Mouse (Mus musculus) heart, adult 2 months (tissue): Measurements from ENCODE around the gene Nthl1. TPM values are rescaled to one million over a fixed set of nuclear protein-coding genes. Genes with fewer than 3 reads are reported as not detected.
"Not testable (repeated sequence)": the region's sequence is repeated elsewhere in the genome, so short reads cannot be mapped to it uniquely, and the experiment has no call there.

Experiments
- DNase-seq, 2 experiments: peaks; one replicate each; pipeline ENCODE4 v3.0.0; 2021
- H3K27ac ChIP-seq: fragments of 200-600 bp; 2 replicates; pipeline ENCODE4 v1.8.1; 2022
- H3K27me3 ChIP-seq: fragments of 200-500 bp; 2 replicates; pipeline ENCODE4 v1.6.1; 2012; ENCODE audit warnings: mild to moderate bottlenecking, low read length, inconsistent platforms, mixed read lengths; ENCODE audit not compliant: control insufficient read depth, insufficient read depth
- H3K36me3 ChIP-seq: fragments of 200-500 bp; 2 replicates; pipeline ENCODE4 v1.6.1; 2012; ENCODE audit warnings: low read length, inconsistent platforms; ENCODE audit not compliant: control insufficient read depth, insufficient read depth
- H3K4me1 ChIP-seq: fragments of 200-500 bp; 2 replicates; pipeline ENCODE4 v1.6.1; 2011; ENCODE audit warnings: low read length; ENCODE audit not compliant: control insufficient read depth, insufficient read depth
- H3K4me3 ChIP-seq: fragments of 200-600 bp; 2 replicates; pipeline ENCODE4 v1.8.1; 2022
- H3K79me2 ChIP-seq: fragments of 200-500 bp; replicated peaks from 2 replicates; pipeline ENCODE4 v1.6.1; 2012; ENCODE audit warnings: mild to moderate bottlenecking, inconsistent platforms, low read length, moderate library complexity, mixed read lengths; ENCODE audit not compliant: control insufficient read depth, insufficient read depth
- H3K9ac ChIP-seq: fragments of 200-500 bp; 2 replicates; pipeline ENCODE4 v1.6.1; 2012; ENCODE audit warnings: low read depth, mild to moderate bottlenecking, control low read depth, inconsistent platforms, low read length, mixed read lengths
- CTCF ChIP-seq: fragments of 200-600 bp; IDR thresholded peaks from 2 replicates; pipeline ENCODE4 v1.8.1; 2022; ENCODE audit warnings: antibody characterized with exemption, mild to moderate bottlenecking, moderate library complexity
- EP300 ChIP-seq: fragments of 200-500 bp; IDR thresholded peaks from 2 replicates; pipeline ENCODE4 v1.6.1; 2011; ENCODE audit warnings: low read depth, low read length, control low read depth; ENCODE audit not compliant: insufficient read depth
- POLR2A ChIP-seq: fragments of 200-500 bp; IDR thresholded peaks from 2 replicates; pipeline ENCODE4 v1.6.1; 2011; ENCODE audit warnings: mild to moderate bottlenecking, low read depth, low read length, control low read depth; ENCODE audit not compliant: insufficient read depth
- WGBS: fragments of 180-500 bp; shearing (Covaris S2); methylation state at CpG from one replicate; pipeline ENCODE4 v1.1.7; 2018; 5-methylcytosine and 5-hydroxymethylcytosine counted together
- intact Hi-C: fragments of 180-260 bp; cut with DNase I; formaldehyde crosslinking; loops from one replicate; pipeline ENCODE4 v1.15.1; 2025
- polyA plus RNA-seq: library from polyadenylated mRNA; depleted of rRNA; stranded (reverse); fragments of >200 nt; gene quantifications from 2 replicates; pipeline ENCODE4 v1.2.3, GENCODE M21; 2012
- total RNA-seq, 2 experiments: library from RNA; stranded (reverse); gene quantifications; 2 replicates each; pipeline ENCODE4 v1.2.3; 2021

The Nthl1 gene
- total and polyA plus RNA-seq, 3 experiments = 2.9 to 7.0 (median 3.4) TPM

DNA sequence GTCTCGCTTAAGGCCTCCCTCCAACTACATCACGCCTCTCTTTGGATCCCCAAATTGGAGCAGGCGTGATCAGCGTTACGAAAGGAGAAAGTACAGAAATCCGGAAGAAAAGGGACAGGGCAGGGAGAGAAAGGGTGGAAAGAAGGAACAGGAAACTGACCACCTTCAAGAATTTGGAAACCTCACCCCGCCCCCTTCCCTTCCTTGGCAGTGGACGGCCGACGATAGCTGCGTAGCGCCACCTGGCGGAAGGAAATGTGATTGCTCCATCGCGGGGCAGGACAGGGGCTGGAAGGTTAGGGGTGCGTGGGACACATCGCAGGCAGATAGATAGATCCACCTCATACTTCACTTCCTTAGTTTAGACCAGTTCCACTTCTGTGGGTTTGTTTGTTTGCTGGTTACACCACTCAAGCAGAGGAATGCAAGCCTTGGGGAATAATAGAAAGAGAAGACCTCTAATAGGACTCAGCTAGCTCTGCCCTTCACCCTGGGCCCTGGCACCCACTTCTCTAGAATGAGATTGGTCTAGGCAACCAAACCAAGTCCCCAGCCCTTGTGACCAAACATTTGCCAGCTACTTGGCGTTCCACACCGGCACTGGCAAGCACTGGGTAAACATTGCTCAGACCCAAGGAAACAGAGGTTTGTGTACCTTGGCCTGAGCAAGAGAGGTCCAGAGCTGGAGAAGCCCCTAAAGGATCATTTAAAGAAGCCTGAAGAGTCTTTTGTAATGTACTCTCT is 21.7 kb downstream of the Nthl1 start:
- Histone ChIP-seq H3K27ac (peak overlapping the region; percentile 45), H3K9ac (peak overlapping the region; percentile 19; the same call in 1 of the 2 replicates), H3K4me3 (peak overlapping the region; percentile 33; the same call in 1 of the 2 replicates), H3K79me2 (peaks cover 3% of the 10 kb centered on the region; the same call in 1 of the 2 replicates), H3K4me1 (peaks cover 8% of the 10 kb centered on the region), H3K36me3 (no peaks in the 10 kb centered on the region), H3K27me3 (peaks cover 15% of the 10 kb centered on the region)
- 5% methylated on average over 19 of the region's 19 CpGs for WGBS
- peak; percentile 79 to 84 for DNase-seq
- intact Hi-C loops = loop anchor here (2.0 to 5.0 kb wide), 3 partner anchors 57 to 127 kb away; partner anchors contain the start of gene Traf7
- no peak for TF ChIP-seq POLR2A
- TF ChIP-seq EP300 = peak; percentile 91
- peak; percentile 96 for TF ChIP-seq CTCF

DNA sequence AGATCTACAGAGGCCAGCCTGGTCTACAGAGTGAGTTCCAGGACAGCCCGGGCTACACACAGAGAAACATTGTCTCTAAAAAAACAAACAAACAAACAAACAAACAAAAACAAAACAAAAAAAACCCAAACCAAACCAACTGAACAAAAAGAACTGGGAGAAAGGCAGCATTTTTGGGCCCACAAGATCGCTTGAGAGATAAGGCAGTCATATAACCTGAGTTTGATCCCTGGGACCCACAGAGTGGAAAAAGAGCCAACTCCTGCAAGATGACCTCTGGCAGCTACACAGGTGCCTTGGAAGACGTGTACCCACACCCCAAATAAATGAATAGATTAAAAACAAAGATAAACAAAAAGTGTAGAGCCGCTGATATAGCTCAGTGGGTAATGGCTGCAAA is 22.5 kb downstream of the Nthl1 start:
- no peak overlapping the region for H3K9ac ChIP-seq
- no peak overlapping the region for H3K27ac ChIP-seq
- intact Hi-C loops = loop anchor here (2.0 to 5.0 kb wide), 3 partner anchors 58 to 128 kb away; partner anchors contain the start of gene Traf7
- no peak for DNase-seq
- H3K4me1 ChIP-seq = peaks cover 8% of the 10 kb centered on the region
- no peaks in the 10 kb centered on the region for H3K36me3 ChIP-seq
- TF ChIP-seq CTCF (no peak), EP300 (no peak), POLR2A (no peak)
- H3K27me3 ChIP-seq = peaks cover 15% of the 10 kb centered on the region
- WGBS = 79% methylated on average over 4 of the region's 4 CpGs
- H3K79me2 ChIP-seq = peaks cover under 1% of the 10 kb centered on the region; the same call in 1 of the 2 replicates
- no peak overlapping the region for H3K4me3 ChIP-seq

DNA sequence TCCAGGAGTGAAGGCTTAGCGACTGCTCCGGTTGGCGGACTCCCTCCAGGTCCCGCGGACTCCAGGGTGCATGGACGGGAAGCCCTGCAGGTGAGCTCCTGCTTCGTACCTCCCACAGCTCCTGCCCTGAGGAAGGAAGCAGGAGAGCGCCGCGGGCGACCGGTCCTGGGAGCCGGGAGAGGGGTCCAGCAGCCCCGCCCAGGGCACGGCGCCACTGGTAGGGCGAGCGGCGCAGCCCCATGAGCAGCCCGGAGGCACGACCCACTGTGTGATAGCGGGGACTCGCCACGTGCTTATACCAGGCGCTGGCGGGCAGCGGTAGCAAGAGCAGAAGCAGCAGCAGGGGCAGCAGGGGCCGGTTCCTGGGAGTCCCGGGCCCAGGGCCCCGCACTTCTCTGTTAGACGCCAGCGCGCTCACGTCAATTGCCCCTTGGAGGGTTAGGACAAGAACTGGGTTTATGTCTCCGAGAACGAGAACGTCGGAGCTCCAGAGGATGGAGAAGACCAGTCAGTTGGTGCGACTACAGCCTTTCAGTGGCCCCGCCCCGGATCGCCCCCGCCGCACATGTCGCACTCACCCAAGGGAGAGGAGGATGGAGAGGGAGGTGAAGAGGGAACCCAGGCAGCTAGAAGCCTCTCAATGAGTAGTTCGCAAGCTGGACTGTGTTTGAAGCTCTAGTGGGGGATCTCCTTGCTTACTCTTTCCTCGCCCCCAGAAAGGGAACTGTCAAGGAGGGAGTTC is 25.7 kb downstream of the Nthl1 start, which contains the start of gene Npw:
Gene Npw (minus strand): TSS at position 441 of the 742 bp plus-strand sequence.
- Histone ChIP-seq H3K9ac (peak within 1 kb of the TSS; percentile 68), H3K4me1 (peaks cover 4% of the 10 kb centered on the region), H3K79me2 (no peaks in the 10 kb centered on the region), H3K4me3 (peak within 1 kb of the TSS; percentile 39), H3K27me3 (peaks cover 15% of the 10 kb centered on the region), H3K36me3 (no peaks in the 10 kb centered on the region), H3K27ac (no peak within 1 kb of the TSS)
- DNase-seq = no peak
- intact Hi-C loops = no loop called here
- WGBS = 4% methylated on average over 47 of the region's 47 CpGs
- TF ChIP-seq CTCF (no peak), POLR2A (no peak), EP300 (no peak)

- H3K4me3 ChIP-seq, H3K36me3 ChIP-seq, H3K27me3 ChIP-seq, H3K4me1 ChIP-seq, H3K79me2 ChIP-seq, H3K27ac ChIP-seq, H3K9ac ChIP-seq, DNase-seq: not testable (repeated sequence)
- 53% methylated on average over 7 of the region's 7 CpGs for WGBS
- intact Hi-C loops = loop anchor here (5.0 kb wide), 1 partner anchor 190 kb away; the partner anchor contains the start of gene Mlst8
Measured at GRCm38 (mm10) chr17:24667011-24667410, 34.5 kb downstream of the Nthl1 start.

GRCm38 (mm10) chr17:24667416-24667815 is 34.9 kb downstream of the Nthl1 start:
- Histone ChIP-seq H3K36me3 (no peaks in the 10 kb centered on the region), H3K9ac (no peak overlapping the region), H3K4me3 (no peak overlapping the region), H3K27me3 (no peaks in the 10 kb centered on the region), H3K79me2 (no peaks in the 10 kb centered on the region; the same call in 1 of the 2 replicates), H3K4me1 (peaks cover 13% of the 10 kb centered on the region), H3K27ac (no peak overlapping the region)
- peak; percentile 51 to 63 for DNase-seq
- intact Hi-C loops = loop anchor here (5.0 kb wide), 1 partner anchor 190 kb away; the partner anchor contains the start of gene Mlst8
- WGBS = 16% methylated on average over 6 of the region's 6 CpGs
- no peak for TF ChIP-seq POLR2A
- TF ChIP-seq EP300 = 0 out of 2 replicates have a peak, but pooled peaks have one; percentile 55
- TF ChIP-seq CTCF = peak; percentile 82

- peak overlapping the region; percentile 60 for H3K9ac ChIP-seq
- H3K4me1 ChIP-seq = peaks cover 13% of the 10 kb centered on the region
- WGBS = 6% methylated on average over 15 of the region's 15 CpGs
- H3K4me3 ChIP-seq = peak overlapping the region; percentile 60
- H3K27me3 ChIP-seq, H3K79me2 ChIP-seq, DNase-seq, H3K36me3 ChIP-seq: not testable (repeated sequence)
- H3K27ac ChIP-seq = peak overlapping the region; percentile 82
- intact Hi-C loops = loop anchor here (2.0 to 5.0 kb wide), 2 partner anchors 38 to 192 kb away; partner anchors contain the start of genes Mlst8 and Tbl3
Measured at GRCm38 (mm10) chr17:24669214-24669544, 36.7 kb downstream of the Nthl1 start.
